Mouse (Mus musculus) liver, postnatal 0 days (tissue): ENCODE measurements at regions not wholly inside any gene's neighbourhood (a gene's known extent, or its start where the extent isn't known, plus 50 kb on each side); places are given as distances from the start of the nearest gene placed in this dataset.

Experiments
- CTCF ChIP-seq: sonication (generic); IDR thresholded peaks from 2 replicates; pipeline ENCODE4 v1.5.1; 2016; ENCODE audit warnings: antibody characterized with exemption, low read depth
- EP300 ChIP-seq: IDR thresholded peaks from 2 replicates; pipeline ENCODE4 v1.6.1; 2016; ENCODE audit warnings: antibody characterized with exemption, low read depth, mild to moderate bottlenecking

GRCm38 (mm10) chr2:78412985-78413384, 454.9 kb upstream of the Ube2e3 start:
- no peak for TF ChIP-seq CTCF
- no peak for TF ChIP-seq EP300
